Mouse (Mus musculus) embryonic fibroblast, embryonic 13.5 days (primary cell): ENCODE measurements around the gene Slc2a3. TPM values are rescaled to one million over a fixed set of nuclear protein-coding genes. Genes with fewer than 3 reads are reported as not detected.

Experiments used
- H3K27ac ChIP-seq: 2 replicates; pipeline ENCODE4 v1.5.1; 2012; ENCODE audit warnings: low read length, control low read depth, inconsistent platforms; ENCODE audit not compliant: insufficient read depth
- H3K4me1 ChIP-seq: 2 replicates; pipeline ENCODE4 v1.6.1; 2011; ENCODE audit warnings: low read length; ENCODE audit not compliant: control insufficient read depth, insufficient read depth
- H3K4me3 ChIP-seq: 2 replicates; pipeline ENCODE4 v1.5.1; 2011; ENCODE audit warnings: mild to moderate bottlenecking, control low read depth, low read length; ENCODE audit not compliant: insufficient read depth
- CTCF ChIP-seq: IDR thresholded peaks from 2 replicates; pipeline ENCODE4 v1.5.1; 2011; ENCODE audit warnings: mild to moderate bottlenecking, control low read depth, low read length, moderate library complexity, borderline replicate concordance; ENCODE audit not compliant: insufficient read depth
- POLR2A ChIP-seq: IDR thresholded peaks from 2 replicates; pipeline ENCODE4 v1.6.1; 2011; ENCODE audit warnings: low read depth, mild to moderate bottlenecking, control low read depth, low read length, moderate library complexity
- polyA plus RNA-seq: library from polyadenylated mRNA; stranded (reverse); fragments of >200 nt; gene quantifications from 2 replicates; pipeline ENCODE4 v1.2.4, GENCODE M21; 2011; ENCODE audit warnings: low read depth; ENCODE audit not compliant: missing spikeins, insufficient read length

Gene Slc2a3
- polyA plus RNA-seq, 1 experiment: 6.1 TPM

DNA sequence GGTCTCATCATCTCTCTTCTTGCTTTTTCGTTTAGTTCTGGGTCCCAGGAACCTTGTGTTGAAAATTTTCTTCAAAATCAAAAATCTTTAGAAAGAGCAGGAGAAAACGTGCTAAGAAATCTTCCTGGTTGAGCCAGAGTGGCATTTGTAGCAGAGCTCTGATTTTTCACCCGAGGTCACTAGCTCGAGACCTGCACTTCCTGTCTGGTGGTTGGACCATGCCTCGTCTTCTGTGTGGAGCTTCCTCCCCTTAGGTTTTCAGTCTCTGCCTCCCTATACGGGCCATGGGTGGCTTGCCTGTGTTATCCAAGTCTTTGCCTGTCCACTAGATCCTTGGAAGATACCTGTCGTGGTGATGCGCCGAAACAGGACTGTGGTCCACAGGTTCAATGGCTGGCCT, 20.4 kb upstream of the Slc2a3 start:
- Histone ChIP-seq H3K4me3 (no peak overlapping the region), H3K27ac (no peak overlapping the region), H3K4me1 (peaks cover 26% of the 10 kb centered on the region)
- TF ChIP-seq CTCF (no peak), POLR2A (no peak)

- peak overlapping the region; percentile 80 for H3K4me3 ChIP-seq
- no peak for TF ChIP-seq CTCF
- no peak for TF ChIP-seq POLR2A
- H3K27ac ChIP-seq: no peak overlapping the region
- H3K4me1 ChIP-seq: peaks cover 23% of the 10 kb centered on the region
These were observed 19.6 kb upstream of the Slc2a3 start for GRCm38 (mm10) chr6:122820799-122821650.

GRCm38 (mm10) chr6:122820071-122820798, 18.8 kb upstream of the Slc2a3 start:
- peak overlapping the region; percentile 80 for H3K4me3 ChIP-seq
- H3K27ac ChIP-seq: peak overlapping the region; percentile 24; the same call in 1 of the 2 replicates
- TF ChIP-seq POLR2A (peak; percentile 42; the same call in 1 of the 2 replicates), CTCF (no peak)
- H3K4me1 ChIP-seq: peaks cover 16% of the 10 kb centered on the region

DNA sequence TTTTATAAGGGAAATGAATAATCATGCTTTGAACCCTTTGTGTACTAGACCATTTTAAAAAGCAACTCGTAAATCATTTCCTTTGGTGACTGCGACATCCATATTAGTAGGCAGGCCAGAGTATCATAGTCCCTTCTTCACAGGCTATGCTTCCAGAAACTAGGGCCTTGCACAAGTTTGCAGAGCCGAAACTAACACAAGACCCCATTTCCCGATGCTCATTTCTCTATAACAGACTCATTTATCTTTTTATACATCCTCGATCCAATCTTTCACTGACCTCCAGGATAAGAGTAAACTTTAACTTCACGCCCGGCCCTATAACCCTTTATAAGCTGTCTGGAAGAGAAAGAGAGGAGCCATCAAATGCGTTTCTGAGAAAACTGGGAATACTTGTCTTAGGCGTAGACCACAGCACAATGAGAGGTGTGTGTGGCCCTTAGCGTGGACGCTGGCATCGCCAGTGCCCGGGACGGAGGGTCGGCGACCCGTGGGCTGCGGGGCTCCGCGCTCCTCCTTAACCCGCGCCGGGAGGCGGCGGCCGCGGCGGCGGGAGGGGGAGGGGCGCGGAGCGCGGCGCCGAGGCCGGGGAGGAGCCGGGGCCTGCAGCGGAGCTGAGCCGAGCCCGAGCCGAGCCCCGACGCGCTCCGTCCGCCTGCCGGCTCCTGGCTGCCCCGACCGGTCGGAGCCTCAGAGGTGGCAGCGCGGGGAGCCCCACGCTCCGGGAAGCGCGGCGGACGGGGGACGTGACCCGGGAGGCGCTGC, 18.0 kb upstream of the Slc2a3 start, which contains the start of gene Foxj2:
Foxj2 (plus strand) TSS at position 609 of the 765 bp plus-strand sequence.
- TF ChIP-seq CTCF (no peak), POLR2A (peak; percentile 52; the same call in 1 of the 2 replicates)
- Histone ChIP-seq H3K4me1 (peaks cover 9% of the 10 kb centered on the region), H3K4me3 (peak within 1 kb of the TSS; percentile 80), H3K27ac (peak within 1 kb of the TSS; percentile 39)

DNA sequence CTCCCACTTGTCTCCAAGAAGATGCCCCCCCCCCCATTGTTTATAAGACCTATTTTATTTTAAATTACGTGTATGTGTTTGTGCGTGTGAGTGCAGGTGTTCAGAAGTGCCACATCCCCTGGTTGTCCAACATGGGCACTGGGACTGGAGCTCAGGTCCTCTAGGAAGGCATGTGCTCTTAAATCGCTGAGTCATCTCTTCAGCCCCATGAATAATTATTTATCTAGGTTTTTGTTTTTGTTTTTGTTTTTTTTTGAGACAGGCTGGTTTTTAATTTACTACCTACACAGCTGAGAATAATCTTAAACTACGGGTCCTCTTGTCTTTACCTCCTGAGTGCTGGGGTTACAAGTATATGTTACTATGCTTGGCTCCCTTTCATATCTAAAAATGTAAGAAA, 12.2 kb upstream of the Slc2a3 start:
- H3K27ac ChIP-seq: no peak overlapping the region
- no peaks in the 10 kb centered on the region for H3K4me1 ChIP-seq
- TF ChIP-seq POLR2A: no peak
- no peak for TF ChIP-seq CTCF
- H3K4me3 ChIP-seq: no peak overlapping the region

GRCm38 (mm10) chr6:122812716-122813115, 11.3 kb upstream of the Slc2a3 start:
- TF ChIP-seq POLR2A (no peak), CTCF (no peak)
- H3K27ac ChIP-seq: no peak overlapping the region
- H3K4me3 ChIP-seq: no peak overlapping the region
- no peaks in the 10 kb centered on the region for H3K4me1 ChIP-seq

DNA sequence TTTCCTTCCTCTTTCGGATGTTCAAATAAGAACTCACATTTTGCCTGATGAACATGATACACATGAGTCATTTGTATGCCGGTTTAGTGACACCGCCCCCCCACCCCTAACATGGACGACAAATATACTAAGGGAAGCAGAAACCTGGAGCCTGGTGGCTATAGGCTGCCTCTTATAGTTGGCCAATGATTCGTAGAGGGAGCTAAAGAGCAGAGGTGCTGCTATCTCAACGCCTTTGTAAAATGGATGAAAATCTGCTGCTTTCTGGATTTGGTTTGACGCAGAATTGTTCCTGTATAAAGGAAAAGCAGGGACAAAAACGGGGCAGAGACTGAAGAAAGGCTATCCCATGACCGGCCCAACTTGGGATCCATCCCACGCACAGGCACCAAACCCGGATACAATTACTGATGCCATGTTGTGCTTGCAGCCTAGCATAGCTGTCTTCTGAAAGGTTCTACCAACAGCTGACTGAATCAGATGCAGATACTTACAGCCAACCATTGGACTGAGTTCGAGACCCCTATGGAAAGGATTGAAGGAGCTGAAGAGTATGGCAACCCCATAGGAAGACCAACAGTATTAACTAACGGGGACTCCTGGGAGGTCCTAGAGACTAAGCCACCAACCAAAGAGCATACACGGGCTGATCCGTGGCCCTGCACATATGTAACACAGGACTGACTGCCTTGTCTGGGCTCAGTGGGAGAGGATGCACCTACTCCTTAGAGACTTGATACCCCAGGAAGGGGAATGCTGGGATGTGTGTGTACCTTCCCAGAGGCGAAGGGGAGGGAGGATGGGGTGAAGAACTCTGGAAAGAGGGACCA, 10.5 kb upstream of the Slc2a3 start:
- Histone ChIP-seq H3K4me1 (no peaks in the 10 kb centered on the region), H3K4me3 (peak overlapping the region; percentile 22), H3K27ac (peak overlapping the region; percentile 94)
- TF ChIP-seq POLR2A: no peak
- no peak for TF ChIP-seq CTCF

DNA sequence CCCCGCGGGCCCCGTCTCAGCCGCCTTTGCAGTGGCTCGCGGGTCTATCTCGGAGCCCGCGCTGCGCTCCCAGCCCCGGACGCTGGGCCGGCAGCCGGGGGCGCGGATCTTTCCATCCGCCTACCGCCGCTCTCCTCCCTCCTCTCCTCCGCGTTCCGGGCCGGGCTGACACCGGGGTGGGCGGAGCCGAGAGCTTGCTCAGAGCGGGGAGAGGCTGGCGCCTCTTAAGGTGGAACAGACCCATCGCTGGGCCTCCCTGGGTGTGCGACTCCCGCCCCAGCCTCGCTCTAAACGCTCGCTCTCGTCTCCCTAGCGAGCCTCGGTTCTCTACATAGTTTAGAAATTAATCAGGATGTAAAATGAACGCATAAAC, 9.8 kb upstream of the Slc2a3 start:
- TF ChIP-seq POLR2A (peak; percentile 63), CTCF (no peak)
- Histone ChIP-seq H3K4me3 (peak overlapping the region; percentile 47), H3K27ac (peak overlapping the region; percentile 94), H3K4me1 (no peaks in the 10 kb centered on the region)

- TF ChIP-seq POLR2A (peak; percentile 72), CTCF (no peak)
These were observed 9.3 kb upstream of the Slc2a3 start for GRCm38 (mm10) chr6:122810615-122811279.

More at GRCm38 (mm10) chr6:122810615-122811279, 9.3 kb upstream of the Slc2a3 start:
- no peaks in the 10 kb centered on the region for H3K4me1 ChIP-seq
- peak overlapping the region; percentile 83 for H3K4me3 ChIP-seq
- H3K27ac ChIP-seq: peak overlapping the region; percentile 96
